Mouse (Mus musculus) megakaryocyte, embryonic 14.5 days (primary cell): ENCODE results near the gene Cks1b. TPM values are rescaled to one million over a fixed set of nuclear protein-coding genes. Genes with fewer than 3 reads are reported as not detected.
"Not testable (repeated sequence)": the region's sequence is repeated elsewhere in the genome, so short reads cannot be mapped to it uniquely, and the experiment has no call there.

ENCODE experiments used
- H3K27me3 ChIP-seq: replicated peaks from 2 replicates; pipeline ENCODE3; 2012; ENCODE audit warnings: inconsistent platforms
- H3K36me3 ChIP-seq: replicated peaks from 2 replicates; pipeline ENCODE3; 2012; ENCODE audit warnings: low read length, inconsistent platforms, mixed read lengths
- H3K4me1 ChIP-seq: 2 replicates; pipeline ENCODE4 v1.6.1; 2012; ENCODE audit warnings: inconsistent platforms
- H3K4me3 ChIP-seq: replicated peaks from 2 replicates; pipeline ENCODE3; 2012; ENCODE audit warnings: moderate library complexity, mild to moderate bottlenecking, inconsistent platforms
- H3K9me3 ChIP-seq: 2 replicates; pipeline ENCODE4 v1.6.1; 2012; ENCODE audit warnings: inconsistent platforms
- FLI1 ChIP-seq: IDR thresholded peaks from 2 replicates; pipeline ENCODE4 v1.6.1; 2012; ENCODE audit warnings: low read length, inconsistent platforms, mixed read lengths
- GATA1 ChIP-seq: IDR thresholded peaks from 3 replicates; pipeline ENCODE4 v1.6.1; 2012; ENCODE audit warnings: mixed read lengths, low read length, inconsistent platforms, borderline replicate concordance
- polyA plus RNA-seq: library from polyadenylated mRNA; stranded (reverse); fragments of >175 nt; gene quantifications from 2 replicates; pipeline ENCODE4 v1.2.3, GENCODE M21; 2012; ENCODE audit warnings: low replicate concordance; ENCODE audit not compliant: insufficient read depth

Cks1b gene
- polyA plus RNA-seq, 1 experiment = 53.9 TPM

GRCm38 (mm10) chr3:89448720-89449537, 30.7 kb upstream of the Cks1b start:
- Histone ChIP-seq H3K36me3 (peaks cover 56% of the 10 kb centered on the region), H3K27me3 (no peaks in the 10 kb centered on the region), H3K4me1 (peaks cover 57% of the 10 kb centered on the region), H3K4me3 (peak overlapping the region; percentile 87), H3K9me3 (no peaks in the 10 kb centered on the region)
- TF ChIP-seq FLI1 = no peak
- TF ChIP-seq GATA1 = no peak

- Histone ChIP-seq H3K27me3 (no peaks in the 10 kb centered on the region), H3K4me3 (no peak overlapping the region), H3K4me1 (peaks cover 45% of the 10 kb centered on the region), H3K9me3 (no peaks in the 10 kb centered on the region), H3K36me3 (peaks cover 63% of the 10 kb centered on the region)
- TF ChIP-seq GATA1 (no peak), FLI1 (no peak)
Measured at GRCm38 (mm10) chr3:89440691-89441090, 22.5 kb upstream of the Cks1b start.

- H3K4me1 ChIP-seq = peaks cover 58% of the 10 kb centered on the region
- peak overlapping the region; percentile 93 for H3K4me3 ChIP-seq
- TF ChIP-seq GATA1 = no peak
- TF ChIP-seq FLI1 = no peak
- H3K9me3 ChIP-seq = no peaks in the 10 kb centered on the region
- no peaks in the 10 kb centered on the region for H3K27me3 ChIP-seq
- H3K36me3 ChIP-seq = peaks cover 58% of the 10 kb centered on the region
Measured at GRCm38 (mm10) chr3:89437269-89437668, 19.1 kb upstream of the Cks1b start.

GRCm38 (mm10) chr3:89436176-89437113, 18.3 kb upstream of the Cks1b start, which contains the start of gene Pbxip1:
Gene Pbxip1, plus strand, starts transcription at chr3:89436706.
- peak within 1 kb of the TSS; percentile 93 for H3K4me3 ChIP-seq
- peaks cover 63% of the 10 kb centered on the region for H3K4me1 ChIP-seq
- H3K27me3 ChIP-seq = no peaks in the 10 kb centered on the region
- TF ChIP-seq GATA1 (no peak), FLI1 (no peak)
- peaks cover 56% of the 10 kb centered on the region for H3K36me3 ChIP-seq
- H3K9me3 ChIP-seq = no peaks in the 10 kb centered on the region

- H3K36me3 ChIP-seq = peaks cover 44% of the 10 kb centered on the region
Measured at GRCm38 (mm10) chr3:89435041-89435440, 16.9 kb upstream of the Cks1b start.

GRCm38 (mm10) chr3:89434532-89434931, 16.3 kb upstream of the Cks1b start:
- no peak overlapping the region for H3K4me3 ChIP-seq

More at GRCm38 (mm10) chr3:89435041-89435440, 16.9 kb upstream of the Cks1b start:
- H3K27me3 ChIP-seq = no peaks in the 10 kb centered on the region
- H3K4me1 ChIP-seq = peaks cover 66% of the 10 kb centered on the region
- no peak for TF ChIP-seq FLI1
- TF ChIP-seq GATA1 = no peak
- H3K9me3 ChIP-seq = no peaks in the 10 kb centered on the region
- no peak overlapping the region for H3K4me3 ChIP-seq

GRCm38 (mm10) chr3:89432606-89433005, 14.4 kb upstream of the Cks1b start:
- no peaks in the 10 kb centered on the region for H3K27me3 ChIP-seq
- TF ChIP-seq GATA1 = no peak
- TF ChIP-seq FLI1 = no peak
- peaks cover 50% of the 10 kb centered on the region for H3K4me1 ChIP-seq
- H3K9me3 ChIP-seq = no peaks in the 10 kb centered on the region
- no peak overlapping the region for H3K4me3 ChIP-seq
- H3K36me3 ChIP-seq = peaks cover 46% of the 10 kb centered on the region

More at GRCm38 (mm10) chr3:89434532-89434931, 16.3 kb upstream of the Cks1b start:
- TF ChIP-seq FLI1 (no peak), GATA1 (no peak)
- Histone ChIP-seq H3K27me3 (no peaks in the 10 kb centered on the region), H3K9me3 (no peaks in the 10 kb centered on the region), H3K36me3 (peaks cover 39% of the 10 kb centered on the region), H3K4me1 (peaks cover 65% of the 10 kb centered on the region)

- H3K36me3 ChIP-seq = peaks cover 67% of the 10 kb centered on the region
- no peaks in the 10 kb centered on the region for H3K9me3 ChIP-seq
- no peak for TF ChIP-seq GATA1
- no peak for TF ChIP-seq FLI1
- peaks cover 36% of the 10 kb centered on the region for H3K4me1 ChIP-seq
- peak within 1 kb of the TSS; percentile 99 for H3K4me3 ChIP-seq
- H3K27me3 ChIP-seq = no peaks in the 10 kb centered on the region
Measured at GRCm38 (mm10) chr3:89430171-89431159, 12.3 kb upstream of the Cks1b start, which contains the start of gene Pygo2. Gene Pygo2, plus strand, starts transcription at chr3:89430214.

- H3K27me3 ChIP-seq, H3K4me3 ChIP-seq, H3K9me3 ChIP-seq: not testable (repeated sequence)
- Histone ChIP-seq H3K36me3 (peaks cover 70% of the 10 kb centered on the region), H3K4me1 (peaks cover 37% of the 10 kb centered on the region)
Measured at GRCm38 (mm10) chr3:89429021-89429420, 10.8 kb upstream of the Cks1b start.
